Mouse (Mus musculus): ENCODE data around the gene Cdk9. TPM values are rescaled to one million over a fixed set of nuclear protein-coding genes. Genes with fewer than 3 reads are reported as not detected.

Gene Cdk9
- total and polyA plus RNA-seq, 3 experiments, result 31.7 to 129 (median 68.7) TPM

DNA sequence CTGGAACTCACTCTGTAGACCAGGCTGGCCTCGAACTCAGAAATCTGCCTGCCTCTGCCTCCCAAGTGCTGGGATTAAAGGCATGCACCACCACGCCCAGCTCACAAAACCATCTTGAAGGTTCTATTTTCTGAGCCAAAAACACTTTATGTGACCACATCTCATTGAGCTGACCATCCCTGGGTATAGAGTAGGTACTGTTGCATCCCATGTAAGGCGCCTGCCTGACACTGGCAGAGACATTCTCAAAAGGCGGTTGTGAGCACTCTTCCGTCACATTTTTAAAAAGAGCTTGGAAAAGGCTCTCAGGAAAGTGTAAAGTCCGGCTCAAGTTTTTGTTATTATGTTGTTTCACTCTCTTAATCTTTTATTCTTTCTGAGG, 43.8 kb upstream of the Cdk9 start:
- TF ChIP-seq GATA1 (IDR thresholded peaks at IDR 0.05; ENCODE audit: borderline replicate concordance, low read length) (no peak), GATA2 (IDR thresholded peaks at IDR 0.05; ENCODE audit: borderline replicate concordance, low read depth, low read length) (no peak), CTCF (IDR thresholded peaks at IDR 0.05; ENCODE audit: low read depth, low read length) (no peak), TAL1 (conservative IDR thresholded peaks at IDR 0.05; ENCODE audit: low read depth, low read length) (no peak), POLR2AphosphoS5 (IDR thresholded peaks at IDR 0.05; ENCODE audit: insufficient replicate concordance, low read depth, low read length) (no peak)
- Histone ChIP-seq H3K4me1 (ENCODE audit: insufficient read depth, low read depth, low read length) (peaks cover 12% of the 10 kb centered on the region), H3K27me3 (ENCODE audit: insufficient read depth, low read length) (peaks cover 22% of the 10 kb centered on the region), H3K4me3 (ENCODE audit: low read depth, low read length) (no peak overlapping the region; the same call in 1 of the 2 replicates), H3K9me3 (replicated peaks) (no peaks in the 10 kb centered on the region), H3K36me3 (replicated peaks) (peaks cover 34% of the 10 kb centered on the region)
- ATAC-seq (ENCODE audit: extremely low read depth, insufficient number of reproducible peaks, low FRiP score, poor library complexity, severe bottlenecking) (no peak), DNase-seq (ENCODE audit: low spot score) (no peak)

DNA sequence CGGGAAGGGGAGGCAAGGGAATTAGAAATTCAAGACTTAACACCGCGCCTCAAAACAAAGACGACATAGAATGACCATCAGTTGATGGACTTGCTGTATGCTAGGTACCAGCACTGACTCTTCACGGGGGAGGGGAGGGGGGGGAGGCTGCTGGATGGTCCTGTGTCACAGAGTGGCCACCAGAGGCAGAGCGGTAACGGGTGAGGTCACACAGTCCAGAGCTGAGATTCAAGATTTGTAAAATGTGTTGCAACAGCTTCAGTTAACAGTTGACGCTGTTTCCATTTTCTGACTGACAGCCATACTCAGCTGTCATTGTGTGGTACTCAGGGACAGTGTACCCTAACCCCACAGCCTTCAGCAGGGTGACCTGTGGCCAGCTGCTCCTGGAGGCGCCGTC, 39.3 kb upstream of the Cdk9 start:
- Histone ChIP-seq H3K27me3 (ENCODE audit: insufficient read depth, low read length) (peaks cover 38% of the 10 kb centered on the region), H3K4me3 (ENCODE audit: low read depth, low read length) (no peak overlapping the region), H3K4me1 (ENCODE audit: insufficient read depth, low read depth, low read length) (peaks cover 6% of the 10 kb centered on the region), H3K36me3 (replicated peaks) (no peaks in the 10 kb centered on the region), H3K9me3 (replicated peaks) (no peaks in the 10 kb centered on the region)
- TF ChIP-seq TAL1 (conservative IDR thresholded peaks at IDR 0.05; ENCODE audit: low read depth, low read length), result no peak
- TF ChIP-seq CTCF (IDR thresholded peaks at IDR 0.05; ENCODE audit: low read depth, low read length), result no peak
- TF ChIP-seq GATA1 (IDR thresholded peaks at IDR 0.05; ENCODE audit: borderline replicate concordance, low read length), result no peak
- no peak for TF ChIP-seq GATA2 (IDR thresholded peaks at IDR 0.05; ENCODE audit: borderline replicate concordance, low read depth, low read length)
- TF ChIP-seq POLR2AphosphoS5 (IDR thresholded peaks at IDR 0.05; ENCODE audit: insufficient replicate concordance, low read depth, low read length), result no peak
- ATAC-seq (ENCODE audit: extremely low read depth, insufficient number of reproducible peaks, low FRiP score, poor library complexity, severe bottlenecking) (no peak), DNase-seq (ENCODE audit: low spot score) (no peak)

DNA sequence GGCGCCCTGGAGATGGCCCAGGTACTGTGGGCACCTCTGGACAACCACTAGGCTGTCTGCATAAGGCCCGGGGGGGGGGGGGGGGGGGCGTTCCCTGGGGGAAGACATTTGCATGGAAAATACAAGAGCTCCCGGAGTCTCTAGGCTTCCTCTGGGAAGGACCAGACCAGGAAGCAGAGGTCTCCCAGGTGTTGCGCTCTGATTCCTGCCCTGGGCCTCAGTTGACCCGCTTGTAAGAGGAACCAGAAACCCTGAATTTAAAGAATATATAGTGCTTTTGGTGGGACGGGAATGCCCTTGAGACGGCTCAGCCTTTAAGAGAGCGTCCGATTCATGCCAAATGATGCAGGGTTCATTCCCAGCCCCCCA, 38.8 kb upstream of the Cdk9 start:
- no peak for ATAC-seq (ENCODE audit: extremely low read depth, insufficient number of reproducible peaks, low FRiP score, poor library complexity, severe bottlenecking)
- no peak for TF ChIP-seq GATA2 (IDR thresholded peaks at IDR 0.05; ENCODE audit: borderline replicate concordance, low read depth, low read length)
- no peak for TF ChIP-seq CTCF (IDR thresholded peaks at IDR 0.05; ENCODE audit: low read depth, low read length)
- no peak for TF ChIP-seq GATA1 (IDR thresholded peaks at IDR 0.05; ENCODE audit: borderline replicate concordance, low read length)
- no peak for TF ChIP-seq POLR2AphosphoS5 (IDR thresholded peaks at IDR 0.05; ENCODE audit: insufficient replicate concordance, low read depth, low read length)
- no peak for TF ChIP-seq TAL1 (conservative IDR thresholded peaks at IDR 0.05; ENCODE audit: low read depth, low read length)
- DNase-seq (ENCODE audit: low spot score), result no peak
- peaks cover 5% of the 10 kb centered on the region for H3K4me1 ChIP-seq (ENCODE audit: insufficient read depth, low read depth, low read length)
- no peaks in the 10 kb centered on the region for H3K9me3 ChIP-seq (replicated peaks)
- peaks cover 43% of the 10 kb centered on the region for H3K27me3 ChIP-seq (ENCODE audit: insufficient read depth, low read length)
- no peaks in the 10 kb centered on the region for H3K36me3 ChIP-seq (replicated peaks)
- H3K4me3 ChIP-seq (ENCODE audit: low read depth, low read length), result no peak overlapping the region

DNA sequence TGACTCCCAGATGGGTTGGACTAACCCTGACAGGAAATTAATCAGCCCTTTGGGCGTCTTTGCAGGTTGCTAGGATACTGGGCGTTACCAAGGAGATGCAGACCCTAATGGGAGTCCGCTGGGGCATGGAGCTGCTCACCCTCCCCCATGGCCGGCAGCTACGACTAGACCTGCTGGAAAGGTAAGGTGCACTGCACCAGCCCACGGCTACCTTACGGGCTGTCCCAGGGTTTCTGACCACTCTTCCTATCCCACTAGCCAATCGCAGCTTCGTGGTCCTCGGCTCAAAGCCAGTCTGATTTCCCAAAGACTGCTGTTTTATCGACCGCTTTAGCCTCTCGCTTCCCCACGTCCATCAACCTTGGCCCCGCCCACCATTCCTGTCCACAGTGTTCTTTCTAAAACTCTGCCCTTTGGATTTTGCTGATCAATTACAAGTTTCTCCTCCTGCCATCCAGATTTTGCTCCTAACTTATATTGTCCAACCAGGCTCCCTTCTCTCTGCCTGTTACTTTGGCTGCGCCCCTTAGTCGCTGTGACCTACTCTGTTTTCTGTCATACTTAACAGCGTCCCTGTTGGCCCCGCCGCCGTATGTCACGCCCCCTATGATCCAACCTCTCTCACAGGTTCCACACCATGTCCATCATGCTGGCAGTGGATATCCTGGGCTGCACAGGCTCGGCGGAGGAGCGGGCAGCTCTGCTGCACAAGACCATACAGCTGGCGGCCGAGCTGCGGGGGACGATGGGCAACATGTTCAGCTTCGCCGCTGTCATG, 38.2 kb upstream of the Cdk9 start:
- Histone ChIP-seq H3K4me3 (ENCODE audit: low read depth, low read length) (no peak overlapping the region), H3K9me3 (replicated peaks) (no peaks in the 10 kb centered on the region), H3K27me3 (ENCODE audit: insufficient read depth, low read length) (peaks cover 45% of the 10 kb centered on the region), H3K4me1 (ENCODE audit: insufficient read depth, low read depth, low read length) (peaks cover 4% of the 10 kb centered on the region; the same call in 1 of the 2 replicates), H3K36me3 (replicated peaks) (no peaks in the 10 kb centered on the region)
- DNase-seq (ENCODE audit: low spot score) (no peak), ATAC-seq (ENCODE audit: extremely low read depth, insufficient number of reproducible peaks, low FRiP score, poor library complexity, severe bottlenecking) (no peak)
- no peak for TF ChIP-seq CTCF (IDR thresholded peaks at IDR 0.05; ENCODE audit: low read depth, low read length)
- no peak for TF ChIP-seq GATA1 (IDR thresholded peaks at IDR 0.05; ENCODE audit: borderline replicate concordance, low read length)
- no peak for TF ChIP-seq POLR2AphosphoS5 (IDR thresholded peaks at IDR 0.05; ENCODE audit: insufficient replicate concordance, low read depth, low read length)

DNA sequence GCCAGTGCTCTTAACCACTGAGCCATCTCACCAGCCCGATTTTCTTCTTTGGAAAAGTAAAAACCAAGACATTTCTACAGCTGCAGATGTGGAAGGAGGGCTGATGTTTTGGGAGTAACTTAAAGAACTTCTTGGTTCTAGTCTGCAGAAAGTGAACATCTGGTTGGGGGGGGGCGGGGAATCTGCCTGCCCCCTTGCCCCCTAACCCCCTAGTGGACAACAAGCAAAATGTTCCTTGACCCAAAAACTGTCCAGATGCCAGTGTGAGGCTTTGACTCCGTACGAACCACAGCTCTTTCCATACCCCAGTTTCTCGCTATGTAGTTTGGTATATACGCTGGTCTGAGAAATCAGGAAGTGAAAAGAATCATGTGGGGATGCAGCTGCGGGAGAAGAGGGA, 37.3 kb upstream of the Cdk9 start:
- H3K27me3 ChIP-seq (ENCODE audit: insufficient read depth, low read length), result peaks cover 48% of the 10 kb centered on the region
- peaks cover 4% of the 10 kb centered on the region; the same call in 1 of the 2 replicates for H3K4me1 ChIP-seq (ENCODE audit: insufficient read depth, low read depth, low read length)
- no peak overlapping the region for H3K4me3 ChIP-seq (ENCODE audit: low read depth, low read length)
- TF ChIP-seq CTCF (IDR thresholded peaks at IDR 0.05; ENCODE audit: low read depth, low read length), result no peak
- TF ChIP-seq GATA2 (IDR thresholded peaks at IDR 0.05; ENCODE audit: borderline replicate concordance, low read depth, low read length), result no peak
- no peak for TF ChIP-seq GATA1 (IDR thresholded peaks at IDR 0.05; ENCODE audit: borderline replicate concordance, low read length)
- no peak for TF ChIP-seq TAL1 (conservative IDR thresholded peaks at IDR 0.05; ENCODE audit: low read depth, low read length)
- TF ChIP-seq POLR2AphosphoS5 (IDR thresholded peaks at IDR 0.05; ENCODE audit: insufficient replicate concordance, low read depth, low read length), result no peak
- no peak for DNase-seq (ENCODE audit: low spot score)
- no peaks in the 10 kb centered on the region for H3K9me3 ChIP-seq (replicated peaks)
- H3K36me3 ChIP-seq (replicated peaks), result no peaks in the 10 kb centered on the region
- no peak for ATAC-seq (ENCODE audit: extremely low read depth, insufficient number of reproducible peaks, low FRiP score, poor library complexity, severe bottlenecking)

DNA sequence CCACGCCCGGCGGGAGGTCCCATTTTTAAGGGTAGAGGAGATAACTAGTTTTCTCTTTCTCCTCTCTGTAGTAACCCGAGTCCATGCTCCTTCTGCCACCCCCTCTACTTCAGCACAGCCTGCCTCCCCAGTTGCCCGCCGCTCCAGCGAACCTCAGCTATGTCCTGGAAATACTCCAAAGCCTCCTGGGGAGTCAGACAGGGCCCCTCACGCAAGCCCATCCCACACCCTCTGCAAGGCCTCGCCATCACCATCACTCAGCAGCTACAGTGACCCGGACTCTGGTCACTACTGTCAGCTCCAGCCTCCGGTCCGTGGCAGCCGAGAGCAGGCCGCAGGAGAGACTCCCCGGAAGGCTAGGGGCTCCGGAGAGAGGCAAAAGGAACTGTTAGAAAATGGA, 36.2 kb upstream of the Cdk9 start:
- Histone ChIP-seq H3K4me3 (ENCODE audit: low read depth, low read length) (no peak overlapping the region), H3K9me3 (replicated peaks) (no peaks in the 10 kb centered on the region), H3K27me3 (ENCODE audit: insufficient read depth, low read length) (peaks cover 47% of the 10 kb centered on the region), H3K4me1 (ENCODE audit: insufficient read depth, low read depth, low read length) (peaks cover 4% of the 10 kb centered on the region; the same call in 1 of the 2 replicates), H3K36me3 (replicated peaks) (no peaks in the 10 kb centered on the region)
- ATAC-seq (ENCODE audit: extremely low read depth, insufficient number of reproducible peaks, low FRiP score, poor library complexity, severe bottlenecking) (no peak), DNase-seq (ENCODE audit: low spot score) (no peak)
- TF ChIP-seq GATA1 (IDR thresholded peaks at IDR 0.05; ENCODE audit: borderline replicate concordance, low read length) (no peak), GATA2 (IDR thresholded peaks at IDR 0.05; ENCODE audit: borderline replicate concordance, low read depth, low read length) (no peak), POLR2AphosphoS5 (IDR thresholded peaks at IDR 0.05; ENCODE audit: insufficient replicate concordance, low read depth, low read length) (no peak), CTCF (IDR thresholded peaks at IDR 0.05; ENCODE audit: low read depth, low read length) (no peak), TAL1 (conservative IDR thresholded peaks at IDR 0.05; ENCODE audit: low read depth, low read length) (no peak)

All from G1E (cell line).